Mouse (Mus musculus): ENCODE data around the gene Frmd4b. TPM values are rescaled to one million over a fixed set of nuclear protein-coding genes. Genes with fewer than 3 reads are reported as not detected.

Frmd4b gene
- polyA plus RNA-seq, 1 experiment: 4.8 TPM

- no peak for TF ChIP-seq CTCF (IDR thresholded peaks at IDR 0.05; ENCODE audit: extremely low read depth, insufficient read length, insufficient replicate concordance, low read depth, low read length)
- TF ChIP-seq POLR2A (IDR thresholded peaks at IDR 0.05; ENCODE audit: low read depth, low read length): no peak
- 91% methylated on average over 5 of the region's 5 CpGs for WGBS
These were observed 377.2 kb downstream of the Frmd4b start for GRCm38 (mm10) chr6:97240092-97240491.

GRCm38 (mm10) chr6:97239360-97239759 is 378.0 kb downstream of the Frmd4b start:
- Histone ChIP-seq H3K27ac (ENCODE audit: insufficient read depth, low read depth, low read length) (no peak overlapping the region), H3K36me3 (ENCODE audit: control insufficient read depth, insufficient read depth, low read length) (no peaks in the 10 kb centered on the region), H3K27me3 (ENCODE audit: control insufficient read depth, insufficient read depth, low read length) (no peaks in the 10 kb centered on the region), H3K4me1 (ENCODE audit: control insufficient read depth, insufficient read depth, insufficient read length, low read length) (no peaks in the 10 kb centered on the region), H3K4me3 (ENCODE audit: low read depth, low read length) (no peak overlapping the region)
- TF ChIP-seq POLR2A (IDR thresholded peaks at IDR 0.05; ENCODE audit: low read depth, low read length) (no peak), CTCF (IDR thresholded peaks at IDR 0.05; ENCODE audit: extremely low read depth, insufficient read length, insufficient replicate concordance, low read depth, low read length) (0 out of 2 replicates have a peak, but pooled peaks have one; percentile 6)
- WGBS: 95% methylated on average over 6 of the region's 6 CpGs

More at GRCm38 (mm10) chr6:97240092-97240491, 377.2 kb downstream of the Frmd4b start:
- Histone ChIP-seq H3K27me3 (ENCODE audit: control insufficient read depth, insufficient read depth, low read length) (no peaks in the 10 kb centered on the region), H3K36me3 (ENCODE audit: control insufficient read depth, insufficient read depth, low read length) (no peaks in the 10 kb centered on the region), H3K27ac (ENCODE audit: insufficient read depth, low read depth, low read length) (no peak overlapping the region), H3K4me3 (ENCODE audit: low read depth, low read length) (no peak overlapping the region), H3K4me1 (ENCODE audit: control insufficient read depth, insufficient read depth, insufficient read length, low read length) (no peaks in the 10 kb centered on the region)

Other genes starting within 250 kb of the Frmd4b start
- 0.63 and 0.89 TPM in 2 replicates for gene Mitf, start 189.5 kb upstream of the Frmd4b start, polyA plus RNA-seq (2012; rRNA removed)

Data from small intestine, adult 2 months (tissue).